Mouse (Mus musculus): Measurements from ENCODE around the gene Paqr3. TPM values are rescaled to one million over a fixed set of nuclear protein-coding genes. Genes with fewer than 3 reads are reported as not detected.

Paqr3 gene
- total and polyA plus RNA-seq, 3 experiments: 4.3 to 6.4 TPM; not detected in 1

- TF ChIP-seq TAL1 (IDR thresholded peaks at IDR 0.05; ENCODE audit: low read length) (no peak), TCF12 (IDR thresholded peaks at IDR 0.05; ENCODE audit: low read depth, low read length) (no peak), TBP (IDR thresholded peaks at IDR 0.05; ENCODE audit: low read depth, low read length) (no peak), SMC3 (IDR thresholded peaks at IDR 0.05; ENCODE audit: low read depth, low read length) (no peak), USF2 (IDR thresholded peaks at IDR 0.05; ENCODE audit: borderline replicate concordance in 1 of 2, insufficient read depth in 1 of 2, low read depth in 1 of 2, low read length in 2 of 2) (no peak), EP300 (IDR thresholded peaks at IDR 0.05; ENCODE audit: low read depth in 1 of 2, low read length in 2 of 2) (no peak), RCOR1 (IDR thresholded peaks at IDR 0.05; ENCODE audit: low read depth, low read length) (no peak), ELF1 (IDR thresholded peaks at IDR 0.05; ENCODE audit: low read depth, low read length) (no peak), UBTF (IDR thresholded peaks at IDR 0.05; ENCODE audit: borderline replicate concordance, insufficient read depth, low read depth, low read length) (no peak), ETS1 (IDR thresholded peaks at IDR 0.05; ENCODE audit: low read depth, low read length) (no peak), CTCF (IDR thresholded peaks at IDR 0.05 in 2 of 3, conservative IDR thresholded peaks at IDR 0.05 in 1 of 3; ENCODE audit: control insufficient read depth in 1 of 3, insufficient read depth in 1 of 3, low read depth in 2 of 3, low read length in 3 of 3, poor library complexity in 1 of 3, severe bottlenecking in 1 of 3) (no peak), CHD1 (IDR thresholded peaks at IDR 0.05; ENCODE audit: low read depth, low read length) (no peak), ZC3H11A (IDR thresholded peaks at IDR 0.05; ENCODE audit: low read depth, low read length) (no peak), GATA1 (IDR thresholded peaks at IDR 0.05; ENCODE audit: low read depth, low read length) (no peak)
- Histone ChIP-seq H3K27ac (ENCODE audit: control insufficient read depth, low read depth, low read length) (no peak overlapping the region), H3K9me3 (replicated peaks; ENCODE audit: insufficient read depth, low read length) (no peaks in the 10 kb centered on the region), H3K9ac (ENCODE audit: control insufficient read depth, low read depth, low read length, poor library complexity, severe bottlenecking) (no peak overlapping the region), H3K4me1 (ENCODE audit: control insufficient read depth in 1 of 2, insufficient read depth in 2 of 2, low read length in 2 of 2) (no peaks in the 10 kb centered on the region), H3K4me3 (ENCODE audit: control insufficient read depth in 1 of 2, insufficient read depth in 1 of 2, low read depth in 2 of 2, low read length in 2 of 2) (no peak overlapping the region), H3K36me3 (ENCODE audit: control insufficient read depth in 1 of 2, insufficient read depth in 2 of 2, low read length in 2 of 2) (peaks cover 0 to 6% of the 10 kb centered on the region in 2 experiments; a peak in 2 of 4 replicates), H3K27me3 (ENCODE audit: control insufficient read depth in 1 of 2, insufficient read depth in 2 of 2, low read length in 2 of 2) (no peaks in the 10 kb centered on the region), H3K79me2 (ENCODE audit: control insufficient read depth, insufficient read depth, low read length, poor library complexity) (no peaks in the 10 kb centered on the region)
- DNase-seq (ENCODE audit: low read depth, low spot score): no peak
Observed at GRCm38 (mm10) chr5:97081481-97081880, 29.9 kb downstream of the Paqr3 start.

- no peak for TF ChIP-seq TCF12 (IDR thresholded peaks at IDR 0.05; ENCODE audit: low read depth, low read length)
- TF ChIP-seq EP300 (IDR thresholded peaks at IDR 0.05; ENCODE audit: low read depth in 1 of 2, low read length in 2 of 2): no peak
- peaks cover 0 to 6% of the 10 kb centered on the region in 2 experiments; a peak in 2 of 4 replicates for H3K36me3 ChIP-seq (ENCODE audit: control insufficient read depth in 1 of 2, insufficient read depth in 2 of 2, low read length in 2 of 2)
- H3K27ac ChIP-seq (ENCODE audit: control insufficient read depth, low read depth, low read length): no peak overlapping the region
- no peaks in the 10 kb centered on the region for H3K9me3 ChIP-seq (replicated peaks; ENCODE audit: insufficient read depth, low read length)
- H3K9ac ChIP-seq (ENCODE audit: control insufficient read depth, low read depth, low read length, poor library complexity, severe bottlenecking): no peak overlapping the region
- no peak for DNase-seq (ENCODE audit: low read depth, low spot score)
- H3K4me3 ChIP-seq (ENCODE audit: control insufficient read depth in 1 of 2, insufficient read depth in 1 of 2, low read depth in 2 of 2, low read length in 2 of 2): no peak overlapping the region
- H3K4me1 ChIP-seq (ENCODE audit: control insufficient read depth in 1 of 2, insufficient read depth in 2 of 2, low read length in 2 of 2): no peaks in the 10 kb centered on the region
- H3K27me3 ChIP-seq (ENCODE audit: control insufficient read depth in 1 of 2, insufficient read depth in 2 of 2, low read length in 2 of 2): no peaks in the 10 kb centered on the region
- no peaks in the 10 kb centered on the region for H3K79me2 ChIP-seq (ENCODE audit: control insufficient read depth, insufficient read depth, low read length, poor library complexity)
Observed at GRCm38 (mm10) chr5:97078641-97079040, 32.8 kb downstream of the Paqr3 start.

- Histone ChIP-seq H3K9me3 (replicated peaks; ENCODE audit: insufficient read depth, low read length) (no peaks in the 10 kb centered on the region), H3K27me3 (ENCODE audit: control insufficient read depth in 1 of 2, insufficient read depth in 2 of 2, low read length in 2 of 2) (no peaks in the 10 kb centered on the region), H3K27ac (ENCODE audit: control insufficient read depth, low read depth, low read length) (no peak overlapping the region), H3K36me3 (ENCODE audit: control insufficient read depth in 1 of 2, insufficient read depth in 2 of 2, low read length in 2 of 2) (peaks cover 0 to 6% of the 10 kb centered on the region in 2 experiments; a peak in 2 of 4 replicates), H3K79me2 (ENCODE audit: control insufficient read depth, insufficient read depth, low read length, poor library complexity) (no peaks in the 10 kb centered on the region), H3K4me3 (ENCODE audit: control insufficient read depth in 1 of 2, insufficient read depth in 1 of 2, low read depth in 2 of 2, low read length in 2 of 2) (no peak overlapping the region), H3K9ac (ENCODE audit: control insufficient read depth, low read depth, low read length, poor library complexity, severe bottlenecking) (no peak overlapping the region), H3K4me1 (ENCODE audit: control insufficient read depth in 1 of 2, insufficient read depth in 2 of 2, low read length in 2 of 2) (no peaks in the 10 kb centered on the region)
- no peak for DNase-seq (ENCODE audit: low read depth, low spot score)
- TF ChIP-seq ELF1 (IDR thresholded peaks at IDR 0.05; ENCODE audit: low read depth, low read length) (no peak), BHLHE40 (IDR thresholded peaks at IDR 0.05; ENCODE audit: borderline replicate concordance, low read depth, low read length) (no peak), MAZ (IDR thresholded peaks at IDR 0.05; ENCODE audit: low read depth, low read length) (no peak), MYB (IDR thresholded peaks at IDR 0.05; ENCODE audit: low read depth, low read length) (no peak), ZMIZ1 (IDR thresholded peaks at IDR 0.05; ENCODE audit: low read depth, low read length) (no peak), ZC3H11A (IDR thresholded peaks at IDR 0.05; ENCODE audit: low read depth, low read length) (no peak), RAD21 (IDR thresholded peaks at IDR 0.05; ENCODE audit: low read depth, low read length) (no peak), NELFE (IDR thresholded peaks at IDR 0.05; ENCODE audit: low read depth, low read length) (no peak), UBTF (IDR thresholded peaks at IDR 0.05; ENCODE audit: borderline replicate concordance, insufficient read depth, low read depth, low read length) (no peak), MXI1 (IDR thresholded peaks at IDR 0.05; ENCODE audit: low read depth, low read length) (no peak), ETS1 (IDR thresholded peaks at IDR 0.05; ENCODE audit: low read depth, low read length) (no peak), CTCF (IDR thresholded peaks at IDR 0.05 in 2 of 3, conservative IDR thresholded peaks at IDR 0.05 in 1 of 3; ENCODE audit: control insufficient read depth in 1 of 3, insufficient read depth in 1 of 3, low read depth in 2 of 3, low read length in 3 of 3, poor library complexity in 1 of 3, severe bottlenecking in 1 of 3) (no peak), KAT2A (conservative IDR thresholded peaks at IDR 0.05; ENCODE audit: low read depth, low read length) (no peak), ZNF384 (IDR thresholded peaks at IDR 0.05; ENCODE audit: low read depth, low read length) (no peak), POLR2AphosphoS5 (IDR thresholded peaks at IDR 0.05; ENCODE audit: borderline replicate concordance, low read depth, low read length) (no peak), GATA1 (IDR thresholded peaks at IDR 0.05; ENCODE audit: low read depth, low read length) (no peak), TAL1 (IDR thresholded peaks at IDR 0.05; ENCODE audit: low read length) (no peak)
Observed at GRCm38 (mm10) chr5:97077676-97078075, 33.7 kb downstream of the Paqr3 start.

All from MEL (cell line).